9 mouse cellular contexts compared by ENCODE assay signal in genomic region chr2:52371066-52371465, GRCm38 (mm10). TPM values are rescaled to one million over a fixed set of nuclear protein-coding genes. Genes with fewer than 3 reads are reported as not detected.
A peak's percentile ranks its signal among the peaks of the same experiment; 100 is the strongest.
DNase-seq lines count a peak whose midpoint lies in the region; ATAC-seq lines count a peak whose summit lies in the region.
"Had no signal": no experiment of that assay in that cellular context is flagged by ENCODE, and none has a peak within 500 bp of the region (broad histone marks: within the 10 kb centered on the region; RNA-seq: fewer than 3 reads in every experiment).

No protein-coding gene starts in this region.

- no peak overlapping the region for H3K9ac ChIP-seq in heart, embryonic 12.5 days

- H3K4me3 ChIP-seq in heart, embryonic 12.5 days, result no peak overlapping the region

- peak overlapping the region; percentile 44; the same call in 1 of the 2 replicates for H3K27ac ChIP-seq in heart, embryonic 12.5 days (ENCODE audit: poor library complexity, severe bottlenecking)
- H3K27ac ChIP-seq: kidney, postnatal 0 days had no signal

- 29% methylated on average over 2 of the region's 2 CpGs for WGBS in heart, embryonic 12.5 days

- ATAC-seq in heart, embryonic 12.5 days (ENCODE audit: insufficient number of reproducible peaks, low FRiP score), result peak; percentile 53; the same call in 1 of the 2 replicates

- no peaks in the 10 kb centered on the region for H3K36me3 ChIP-seq in heart, embryonic 12.5 days

- no peaks in the 10 kb centered on the region; the same call in 1 of the 2 replicates for H3K27me3 ChIP-seq in heart, embryonic 12.5 days (replicated peaks)

- H3K4me1 ChIP-seq in heart, embryonic 12.5 days (replicated peaks), result peaks cover 21% of the 10 kb centered on the region

- H3K9me3 ChIP-seq in heart, embryonic 12.5 days (replicated peaks), result no peaks in the 10 kb centered on the region

- DNase-seq in kidney, adult 9 months, result peak; percentile 10
- DNase-seq in kidney, adult 11 months, result no peak
- peak; percentile 51 for DNase-seq in cerebellum, adult 11 months
- DNase-seq in ovary, postnatal 14 days (ENCODE audit: low spot score), result peak; percentile 58
- DNase-seq in B cell, adult 2 months, result no peak
- DNase-seq in thymus, postnatal 25 days, result no peak
- no peak for DNase-seq in layer of hippocampus, adult 18-20 months (ENCODE audit: low spot score in 2 of 2)

- no peak overlapping the region for H3K4me2 ChIP-seq in heart, embryonic 12.5 days

RNA-seq across cellular contexts. Expression of gene Neb, which starts 7.2 kb away (rescaled TPM):
- 2.0 and 2.6 TPM in 2 replicates for polyA plus RNA-seq in heart, embryonic 12.5 days (2016; fragmentation: Nextera tagmentation; extraction: Ambion mirVana)
- 1 to 10 TPM; 1.4 to 1.7 TPM for total RNA-seq in layer of hippocampus, adult 18-20 months (2021)

RNA-seq across cellular contexts. Expression of gene Arl5a, which starts 53.6 kb away (rescaled TPM):
- 86.4 and 90.9 TPM in 2 replicates for polyA plus RNA-seq in heart, embryonic 12.5 days (2016; fragmentation: Nextera tagmentation; extraction: Ambion mirVana)
- total RNA-seq in layer of hippocampus, adult 18-20 months (2021), result 10 to 100 TPM; 61.4 to 66.2 TPM

Comparison
In these comparisons a context has a peak if more than half of its experiments do, and no peak if none do; other contexts are left out.
1. DNase-seq: peak in kidney, adult 9 months (single experiment), cerebellum, adult 11 months (single experiment) and ovary, postnatal 14 days (single experiment); none in kidney, adult 11 months (single experiment), B cell, adult 2 months (0 of 2), thymus, postnatal 25 days (single experiment) and layer of hippocampus, adult 18-20 months (0 of 2).